Mouse (Mus musculus): Measurements from ENCODE around the gene Fam185a. TPM values are rescaled to one million over a fixed set of nuclear protein-coding genes. Genes with fewer than 3 reads are reported as not detected.

The Fam185a gene
- total RNA-seq, 2 experiments from 2014 or later = 12.7 to 12.9 TPM

DNA sequence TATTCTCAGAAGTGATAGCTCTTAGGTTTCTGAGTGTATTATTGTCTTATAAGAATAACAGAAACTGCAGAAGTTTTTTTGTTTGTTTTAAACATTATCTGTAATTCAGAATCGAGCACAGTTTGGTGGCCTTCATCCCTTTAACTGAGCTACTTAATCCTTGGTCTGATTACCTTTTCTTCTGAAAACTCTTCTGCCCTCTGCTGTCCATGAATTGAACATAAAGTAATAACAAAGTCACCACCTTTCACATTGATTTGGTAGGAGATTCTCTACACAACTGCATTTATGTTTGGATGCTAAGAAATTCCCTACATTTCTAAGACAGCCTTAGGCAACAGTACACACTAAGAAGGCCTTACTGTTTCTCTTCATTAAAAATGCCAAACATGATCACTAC, 4.1 kb upstream of the Fam185a start:
- no peak for DNase-seq (ENCODE audit: low spot score in 2 of 2)

- DNase-seq (ENCODE audit: low spot score in 2 of 2) = no peak
Measured at GRCm38 (mm10) chr5:21426666-21427065, 1.9 kb downstream of the Fam185a start.

- no peak for DNase-seq (ENCODE audit: low spot score in 2 of 2)
Measured at GRCm38 (mm10) chr5:21434148-21434929, 9.6 kb downstream of the Fam185a start.

DNA sequence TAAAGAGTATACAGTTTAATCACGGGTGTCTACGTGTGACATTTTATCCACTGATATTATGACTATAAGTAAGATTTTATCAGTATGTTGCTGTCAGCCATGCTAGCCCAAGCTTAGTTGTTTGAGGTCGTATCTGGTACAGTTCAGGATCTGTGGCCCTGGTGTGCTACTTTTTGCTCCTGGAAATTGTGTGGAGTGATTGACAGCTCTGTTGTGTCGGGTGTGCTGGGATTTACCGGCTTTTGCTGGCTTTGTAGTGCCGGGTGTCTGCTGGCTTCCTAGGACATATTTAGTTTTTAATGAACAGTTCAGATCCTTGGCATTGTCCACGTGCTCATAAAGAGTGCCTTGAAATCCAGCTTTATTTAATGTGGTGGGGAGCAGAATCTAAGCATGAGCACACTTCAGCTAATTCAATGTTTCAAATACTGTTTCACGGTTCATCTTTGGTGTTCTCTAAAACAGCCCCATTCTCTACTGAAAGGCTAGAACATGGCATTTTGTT, 11.8 kb downstream of the Fam185a start:
- no peak for DNase-seq (ENCODE audit: low spot score in 2 of 2)

GRCm38 (mm10) chr5:21438428-21438827, 13.7 kb downstream of the Fam185a start:
- no peak for DNase-seq (ENCODE audit: low spot score in 2 of 2)

DNA sequence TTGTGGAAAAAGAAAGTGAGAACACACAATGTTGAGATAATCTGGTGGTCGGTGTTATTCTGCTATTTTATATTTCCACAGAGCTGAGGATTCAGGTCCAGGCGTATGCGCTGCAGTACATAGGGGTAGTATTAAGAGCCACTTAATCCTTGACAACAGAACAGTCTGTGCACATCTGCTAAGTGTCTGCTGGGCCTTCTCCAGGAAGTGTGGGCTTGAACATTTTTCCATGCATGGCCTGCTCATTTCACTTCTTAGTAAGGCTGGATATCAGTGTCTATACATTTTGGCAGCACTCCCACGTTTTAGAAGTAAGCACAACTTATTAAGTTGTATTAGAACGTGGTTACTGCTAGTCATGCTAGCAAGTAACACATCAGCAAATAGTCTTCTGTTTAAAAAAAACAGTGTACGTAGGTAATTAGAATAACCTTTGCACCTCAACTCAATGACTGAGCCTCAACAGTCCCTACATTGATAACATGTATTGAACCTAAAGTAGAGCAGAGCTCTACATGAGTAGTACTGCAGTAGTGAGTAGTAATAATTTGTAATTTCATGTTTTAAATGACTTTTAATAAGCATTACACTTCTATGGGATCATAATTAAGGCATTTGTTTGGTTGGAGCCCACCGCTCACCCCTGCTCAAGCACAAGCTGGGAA, 14.8 kb downstream of the Fam185a start:
- DNase-seq (ENCODE audit: low spot score in 2 of 2) = no peak

GRCm38 (mm10) chr5:21440833-21441530, 16.2 kb downstream of the Fam185a start:
- DNase-seq (ENCODE audit: low spot score in 2 of 2) = peak; percentile 28 to 35

DNA sequence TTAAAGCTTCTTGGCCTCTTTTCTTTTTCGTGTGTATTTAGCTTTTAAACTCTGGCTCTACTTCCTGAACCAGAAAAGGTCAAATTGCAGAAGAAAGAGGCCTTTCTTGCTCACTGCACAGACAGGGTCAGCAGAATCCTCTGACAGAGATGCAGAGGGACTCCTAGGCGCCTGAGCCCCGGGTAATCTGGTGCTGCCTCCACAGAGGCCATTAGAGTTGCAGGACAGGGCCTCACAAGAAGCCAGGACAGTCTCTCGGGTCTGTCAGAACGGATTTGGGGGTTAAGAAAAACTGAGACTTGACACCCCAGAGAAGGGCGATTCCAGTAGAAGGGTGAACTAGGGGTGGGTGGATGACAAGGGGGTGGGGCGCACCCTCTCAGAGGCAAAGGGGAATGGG, 42.6 kb downstream of the Fam185a start:
- no peak for DNase-seq (ENCODE audit: low spot score in 2 of 2)

GRCm38 (mm10) chr5:21468100-21468499, 43.3 kb downstream of the Fam185a start:
- no peak for DNase-seq (ENCODE audit: low spot score in 2 of 2)

DNA sequence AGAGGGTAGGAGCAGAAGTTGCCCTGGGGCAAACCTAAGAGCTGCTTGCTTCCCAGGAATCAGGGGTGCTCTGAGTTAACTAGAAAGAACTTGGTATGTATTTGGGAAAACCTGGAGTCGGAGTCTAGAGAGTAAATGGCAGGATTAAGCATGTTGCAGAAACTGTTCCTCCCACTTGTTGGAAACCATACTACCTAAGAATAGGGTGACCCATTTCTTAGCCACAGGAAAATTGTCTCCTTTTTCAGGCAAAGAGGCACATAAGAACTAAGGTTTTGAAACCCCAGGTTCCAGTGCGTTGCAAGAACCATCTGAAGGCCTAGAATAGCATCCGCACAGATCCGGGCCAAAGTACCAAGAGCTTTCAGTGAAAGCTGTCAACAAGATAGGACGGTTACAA, 53.7 kb downstream of the Fam185a start:
- no peak for DNase-seq (ENCODE audit: low spot score in 2 of 2)

GRCm38 (mm10) chr5:21479746-21480145, 55.0 kb downstream of the Fam185a start:
- DNase-seq (ENCODE audit: low spot score in 2 of 2) = no peak

- DNase-seq (ENCODE audit: low spot score in 2 of 2) = no peak
Measured at GRCm38 (mm10) chr5:21481521-21481920, 56.8 kb downstream of the Fam185a start.

DNA sequence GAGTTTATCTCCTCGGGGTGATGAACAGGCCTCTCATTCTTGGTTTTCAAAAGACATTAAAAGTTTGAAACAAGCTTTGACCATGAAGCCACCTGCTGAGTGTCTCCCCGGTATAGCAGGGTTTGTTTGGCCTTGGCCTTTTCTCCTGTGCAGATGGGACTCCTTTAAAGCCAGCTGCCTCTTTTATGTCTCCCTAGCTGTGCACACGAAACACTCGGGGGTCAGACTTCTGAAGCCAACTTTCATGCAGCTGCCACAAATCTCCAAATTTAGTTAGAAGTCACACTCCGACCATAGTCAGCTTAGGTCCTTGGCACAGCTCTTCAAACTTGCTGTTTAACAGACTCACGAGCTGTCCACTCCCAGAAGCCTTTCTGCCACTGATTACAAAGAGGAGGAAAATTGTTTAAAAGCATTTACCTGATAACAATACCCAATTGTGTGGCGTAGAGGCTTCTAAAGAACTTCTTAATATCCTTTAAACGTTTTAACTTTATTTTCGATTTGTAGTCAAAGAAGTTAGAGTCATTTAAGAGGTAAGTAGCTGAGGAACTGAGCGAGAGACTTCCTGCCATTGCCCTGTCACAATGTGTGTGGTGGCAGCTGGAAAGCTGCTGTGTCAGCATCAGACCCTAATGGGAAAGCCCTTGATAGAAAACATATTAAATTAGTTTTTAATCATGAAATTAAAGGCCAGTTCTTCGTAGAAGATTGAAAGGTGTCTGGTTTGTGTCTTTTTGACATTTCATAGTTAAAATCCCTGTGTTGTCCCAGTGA, 57.9 kb downstream of the Fam185a start:
- no peak for DNase-seq (ENCODE audit: low spot score in 2 of 2)

- DNase-seq (ENCODE audit: low spot score in 2 of 2) = no peak
Measured at GRCm38 (mm10) chr5:21483275-21483674, 58.5 kb downstream of the Fam185a start.

GRCm38 (mm10) chr5:21485197-21485829, 60.6 kb downstream of the Fam185a start:
- DNase-seq (ENCODE audit: low spot score in 2 of 2) = no peak

DNA sequence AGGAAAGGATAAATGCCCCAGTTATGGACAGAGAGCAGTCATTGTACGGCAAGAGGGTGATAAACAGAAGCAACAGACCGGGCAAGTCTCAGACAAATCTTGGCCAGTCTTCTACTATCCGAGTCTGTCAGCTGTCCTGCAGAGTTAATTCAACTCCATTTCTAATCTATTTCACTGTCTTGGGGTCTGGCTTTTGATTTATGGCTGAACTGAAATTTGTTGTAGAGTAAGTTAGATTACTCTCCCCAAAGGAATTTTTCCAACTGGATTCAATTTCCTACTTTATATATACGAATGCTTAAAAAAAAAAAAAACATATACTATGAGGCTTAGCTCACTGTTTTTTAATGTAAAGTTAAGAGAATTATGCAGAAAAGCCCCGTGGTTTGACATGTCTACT, 62.0 kb downstream of the Fam185a start:
- DNase-seq (ENCODE audit: low spot score in 2 of 2) = no peak

DNA sequence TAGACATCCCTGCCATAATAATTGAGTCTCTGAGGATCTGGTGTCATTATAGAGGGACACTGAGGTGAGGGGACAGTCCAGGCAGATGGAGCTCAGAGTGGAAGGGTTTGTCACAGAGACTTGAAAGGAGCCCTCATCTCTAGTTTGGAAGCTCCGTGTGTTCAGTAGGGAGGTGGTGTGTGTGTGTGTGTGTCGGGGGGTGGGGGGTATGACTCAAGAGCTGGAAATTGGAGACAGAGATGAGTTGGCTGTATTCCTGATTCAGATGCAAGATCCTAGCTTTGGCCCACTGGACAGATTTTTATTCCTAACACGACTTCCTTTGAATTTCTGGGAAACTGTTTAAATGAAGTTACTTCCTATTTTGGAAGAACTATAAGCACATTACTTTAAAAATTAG, 62.5 kb downstream of the Fam185a start:
- no peak for DNase-seq (ENCODE audit: low spot score in 2 of 2)

GRCm38 (mm10) chr5:21487716-21488115, 63.0 kb downstream of the Fam185a start:
- peak in 1 of 2 experiments; percentile 41 for DNase-seq (ENCODE audit: low spot score in 2 of 2)

DNA sequence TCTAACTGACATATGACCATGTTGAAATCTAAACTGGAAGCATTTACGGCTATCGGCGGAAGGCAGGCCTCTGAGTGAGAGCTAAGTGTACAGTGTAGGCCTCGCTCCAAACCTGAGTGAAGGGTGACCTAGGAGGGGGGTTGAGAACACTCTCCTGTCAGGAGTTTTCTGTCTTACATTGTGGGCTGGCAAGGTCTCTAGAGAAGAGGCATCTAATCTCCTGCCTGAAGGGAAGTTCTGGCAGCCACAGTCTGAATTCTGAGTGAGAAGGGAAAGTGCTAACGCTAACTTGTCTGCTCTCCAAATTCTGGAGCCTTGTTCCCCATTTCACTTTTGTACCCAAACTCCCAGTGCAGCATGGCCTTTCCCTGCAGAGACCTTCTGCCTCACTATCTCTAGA, 63.7 kb downstream of the Fam185a start:
- peak in 1 of 2 experiments; percentile 36 for DNase-seq (ENCODE audit: low spot score in 2 of 2)

DNA sequence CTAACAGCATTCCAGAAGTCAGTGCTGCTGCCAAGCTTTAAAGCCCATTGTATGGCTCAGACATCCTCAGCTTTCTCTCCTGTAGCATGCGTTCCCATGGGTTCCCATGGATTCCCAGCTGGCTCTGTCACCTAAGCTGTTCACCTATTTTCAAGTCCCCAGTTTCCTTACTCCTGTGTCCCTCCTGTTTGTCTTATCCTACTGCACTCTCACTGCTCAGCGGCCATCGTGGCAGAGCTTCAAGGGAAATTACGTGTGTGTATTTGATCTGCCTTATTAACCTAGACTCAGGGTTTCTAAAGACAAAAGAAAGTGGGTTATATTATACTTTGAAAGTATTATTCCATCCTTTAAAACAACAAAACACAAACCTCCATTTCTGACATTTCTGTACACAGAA, 64.4 kb downstream of the Fam185a start:
- no peak for DNase-seq (ENCODE audit: low spot score in 2 of 2)

DNA sequence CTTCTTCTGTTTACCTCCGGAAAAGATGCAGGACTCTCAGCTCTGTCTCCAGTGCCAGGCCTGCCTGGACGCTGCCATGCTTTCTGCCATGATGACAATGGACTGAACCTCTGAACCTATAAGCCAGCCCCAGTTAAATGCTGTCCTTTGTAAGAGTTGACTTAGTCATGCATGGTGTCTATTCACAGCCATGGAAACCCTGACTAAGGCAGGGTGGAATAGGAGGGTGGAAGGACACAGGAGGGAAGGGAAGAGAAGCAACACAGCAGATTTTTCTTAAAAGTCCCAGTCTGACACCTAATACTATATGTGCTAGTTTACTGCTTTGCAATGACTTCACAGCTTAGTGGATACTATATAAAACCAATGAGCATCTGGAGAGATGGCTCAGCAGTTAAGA, 66.7 kb downstream of the Fam185a start:
- no peak for DNase-seq (ENCODE audit: low spot score in 2 of 2)
